Mouse (Mus musculus) brain, embryonic 14.5 days (tissue): ENCODE measurements around the gene Rnd1.

Experiments used
- CTCF ChIP-seq: fragments of 200-500 bp; IDR thresholded peaks from 2 replicates; pipeline ENCODE4 v1.5.1; 2012; ENCODE audit warnings: inconsistent platforms, mild to moderate bottlenecking, moderate library complexity, borderline replicate concordance; ENCODE audit not compliant: insufficient read depth, insufficient read length; ENCODE audit errors: extremely low read depth
- POLR2A ChIP-seq: fragments of 200-500 bp; IDR thresholded peaks from 2 replicates; pipeline ENCODE4 v1.6.1; 2012; ENCODE audit warnings: mild to moderate bottlenecking, inconsistent platforms, borderline replicate concordance; ENCODE audit not compliant: poor library complexity, insufficient read depth, insufficient read length, severe bottlenecking; ENCODE audit errors: extremely low read depth

GRCm38 (mm10) chr15:98623361-98623821, 53.9 kb downstream of the Rnd1 start:
- TF ChIP-seq CTCF (no peak), POLR2A (no peak)
